Mouse (Mus musculus): ENCODE results near the gene Sptlc2. TPM values are rescaled to one million over a fixed set of nuclear protein-coding genes. Genes with fewer than 3 reads are reported as not detected.

Gene Sptlc2
- polyA plus RNA-seq, 1 experiment from 2014 or later, result 64.6 TPM

GRCm38 (mm10) chr12:87393447-87394145 lies 5.4 kb upstream of the Sptlc2 start:
- Histone ChIP-seq H3K27ac (replicated peaks) (no peak overlapping the region), H3K36me3 (no peaks in the 10 kb centered on the region), H3K9ac (replicated peaks) (no peak overlapping the region), H3K4me1 (peaks cover 6% of the 10 kb centered on the region), H3K27me3 (replicated peaks) (peaks cover 3% of the 10 kb centered on the region; the same call in 1 of the 2 replicates), H3K4me3 (replicated peaks) (no peak overlapping the region), H3K4me2 (no peak overlapping the region), H3K9me3 (replicated peaks) (no peaks in the 10 kb centered on the region)
- no peak for ATAC-seq (ENCODE audit: low FRiP score)
- 90% methylated on average over 4 of the region's 4 CpGs for WGBS

- H3K4me1 ChIP-seq, result peaks cover 18% of the 10 kb centered on the region
- H3K4me3 ChIP-seq (replicated peaks), result no peak overlapping the region
- no peak overlapping the region for H3K9ac ChIP-seq (replicated peaks)
- no peak overlapping the region for H3K27ac ChIP-seq (replicated peaks)
- no peaks in the 10 kb centered on the region for H3K9me3 ChIP-seq (replicated peaks)
- H3K27me3 ChIP-seq (replicated peaks), result peaks cover 3% of the 10 kb centered on the region; the same call in 1 of the 2 replicates
- ATAC-seq (ENCODE audit: low FRiP score), result no peak
- H3K36me3 ChIP-seq, result no peaks in the 10 kb centered on the region
- no peak overlapping the region for H3K4me2 ChIP-seq
Observed at GRCm38 (mm10) chr12:87391355-87391754, 3.2 kb upstream of the Sptlc2 start.

GRCm38 (mm10) chr12:87389231-87389630 lies 1.1 kb upstream of the Sptlc2 start:
- Histone ChIP-seq H3K4me2 (peak overlapping the region; percentile 96), H3K9ac (replicated peaks) (no peak overlapping the region), H3K36me3 (no peaks in the 10 kb centered on the region), H3K27ac (replicated peaks) (no peak overlapping the region), H3K9me3 (replicated peaks) (no peaks in the 10 kb centered on the region), H3K4me1 (peaks cover 23% of the 10 kb centered on the region), H3K27me3 (replicated peaks) (peaks cover 3% of the 10 kb centered on the region; the same call in 1 of the 2 replicates), H3K4me3 (replicated peaks) (peak overlapping the region; percentile 99; the same call in 1 of the 2 replicates)
- WGBS, result 52% methylated on average over 3 of the region's 3 CpGs
- no peak for ATAC-seq (ENCODE audit: low FRiP score)

- Histone ChIP-seq H3K9ac (replicated peaks) (peak overlapping the region; percentile 91), H3K4me2 (peak overlapping the region; percentile 96), H3K9me3 (replicated peaks) (no peaks in the 10 kb centered on the region), H3K27me3 (replicated peaks) (no peaks in the 10 kb centered on the region), H3K4me3 (replicated peaks) (peak overlapping the region; percentile 99), H3K27ac (replicated peaks) (peak overlapping the region; percentile 88), H3K36me3 (no peaks in the 10 kb centered on the region), H3K4me1 (peaks cover 23% of the 10 kb centered on the region)
- peak; percentile 63 for ATAC-seq (ENCODE audit: low FRiP score)
- under 1% methylated on average over 62 of the region's 65 CpGs for WGBS
Observed at GRCm38 (mm10) chr12:87387171-87388121, 709 bp downstream of the Sptlc2 start.

- Histone ChIP-seq H3K36me3 (no peaks in the 10 kb centered on the region), H3K4me2 (no peak overlapping the region), H3K27me3 (replicated peaks) (no peaks in the 10 kb centered on the region), H3K9me3 (replicated peaks) (no peaks in the 10 kb centered on the region), H3K4me1 (peaks cover 23% of the 10 kb centered on the region), H3K9ac (replicated peaks) (no peak overlapping the region), H3K27ac (replicated peaks) (no peak overlapping the region), H3K4me3 (replicated peaks) (no peak overlapping the region)
- 92% methylated on average over 3 of the region's 3 CpGs for WGBS
- no peak for ATAC-seq (ENCODE audit: low FRiP score)
Observed at GRCm38 (mm10) chr12:87385051-87385450, 3.1 kb downstream of the Sptlc2 start.

GRCm38 (mm10) chr12:87381380-87381682 lies 6.8 kb downstream of the Sptlc2 start:
- Histone ChIP-seq H3K4me2 (no peak overlapping the region), H3K27me3 (replicated peaks) (no peaks in the 10 kb centered on the region), H3K36me3 (no peaks in the 10 kb centered on the region), H3K9ac (replicated peaks) (no peak overlapping the region), H3K4me1 (peaks cover 6% of the 10 kb centered on the region), H3K4me3 (replicated peaks) (no peak overlapping the region), H3K9me3 (replicated peaks) (no peaks in the 10 kb centered on the region), H3K27ac (replicated peaks) (no peak overlapping the region)
- ATAC-seq (ENCODE audit: low FRiP score), result no peak
- 76% methylated on average over 2 of the region's 2 CpGs for WGBS

GRCm38 (mm10) chr12:87380586-87381379 lies 7.4 kb downstream of the Sptlc2 start:
- H3K4me3 ChIP-seq (replicated peaks), result no peak overlapping the region
- no peak overlapping the region for H3K27ac ChIP-seq (replicated peaks)
- 0 out of 2 replicates have a peak, but pooled peaks cover under 1% of the 10 kb centered on the region for H3K4me1 ChIP-seq
- H3K4me2 ChIP-seq, result no peak overlapping the region
- no peaks in the 10 kb centered on the region for H3K9me3 ChIP-seq (replicated peaks)
- ATAC-seq (ENCODE audit: low FRiP score), result no peak
- no peaks in the 10 kb centered on the region for H3K36me3 ChIP-seq
- no peaks in the 10 kb centered on the region for H3K27me3 ChIP-seq (replicated peaks)
- H3K9ac ChIP-seq (replicated peaks), result no peak overlapping the region
- WGBS, result 90% methylated on average over 10 of the region's 10 CpGs

GRCm38 (mm10) chr12:87379496-87379895 lies 8.7 kb downstream of the Sptlc2 start:
- H3K27ac ChIP-seq (replicated peaks), result no peak overlapping the region
- H3K9ac ChIP-seq (replicated peaks), result no peak overlapping the region
- no peaks in the 10 kb centered on the region for H3K36me3 ChIP-seq
- H3K4me1 ChIP-seq, result no peaks in the 10 kb centered on the region
- no peaks in the 10 kb centered on the region for H3K27me3 ChIP-seq (replicated peaks)
- H3K4me2 ChIP-seq, result no peak overlapping the region
- 78% methylated on average over 2 of the region's 2 CpGs for WGBS
- H3K4me3 ChIP-seq (replicated peaks), result no peak overlapping the region
- H3K9me3 ChIP-seq (replicated peaks), result no peaks in the 10 kb centered on the region
- no peak for ATAC-seq (ENCODE audit: low FRiP score)

- Histone ChIP-seq H3K9ac (replicated peaks) (no peak overlapping the region), H3K4me2 (no peak overlapping the region), H3K9me3 (replicated peaks) (no peaks in the 10 kb centered on the region), H3K27me3 (replicated peaks) (no peaks in the 10 kb centered on the region), H3K36me3 (no peaks in the 10 kb centered on the region), H3K27ac (replicated peaks) (no peak overlapping the region), H3K4me1 (no peaks in the 10 kb centered on the region), H3K4me3 (replicated peaks) (no peak overlapping the region)
- no peak for ATAC-seq (ENCODE audit: low FRiP score)
- 81% methylated on average over 6 of the region's 6 CpGs for WGBS
Observed at GRCm38 (mm10) chr12:87374159-87374558, 14.0 kb downstream of the Sptlc2 start.

- no peak overlapping the region for H3K4me2 ChIP-seq
- no peak for ATAC-seq (ENCODE audit: low FRiP score)
- H3K27me3 ChIP-seq (replicated peaks), result no peaks in the 10 kb centered on the region
- no peak overlapping the region for H3K4me3 ChIP-seq (replicated peaks)
- H3K4me1 ChIP-seq, result no peaks in the 10 kb centered on the region
- peaks cover 18% of the 10 kb centered on the region for H3K36me3 ChIP-seq
- WGBS, result 35% methylated on average over 2 of the region's 2 CpGs
- H3K9ac ChIP-seq (replicated peaks), result no peak overlapping the region
- H3K27ac ChIP-seq (replicated peaks), result 0 out of 2 replicates have a peak overlapping the region, but pooled peaks have one; percentile 5
- no peaks in the 10 kb centered on the region for H3K9me3 ChIP-seq (replicated peaks)
Observed at GRCm38 (mm10) chr12:87369319-87369718, 18.8 kb downstream of the Sptlc2 start.

- H3K9ac ChIP-seq (replicated peaks), result no peak overlapping the region
- no peaks in the 10 kb centered on the region for H3K27me3 ChIP-seq (replicated peaks)
- peaks cover 18% of the 10 kb centered on the region for H3K36me3 ChIP-seq
- H3K4me1 ChIP-seq, result no peaks in the 10 kb centered on the region
- no peak overlapping the region for H3K4me2 ChIP-seq
- no peak overlapping the region for H3K27ac ChIP-seq (replicated peaks)
- no peak overlapping the region for H3K4me3 ChIP-seq (replicated peaks)
- ATAC-seq (ENCODE audit: low FRiP score), result no peak
- H3K9me3 ChIP-seq (replicated peaks), result no peaks in the 10 kb centered on the region
Observed at GRCm38 (mm10) chr12:87368092-87368491, 20.1 kb downstream of the Sptlc2 start.

All from neural tube, embryonic 15.5 days (tissue).